Mouse (Mus musculus): ENCODE measurements around the gene Lgals9.

Gene Lgals9

DNA sequence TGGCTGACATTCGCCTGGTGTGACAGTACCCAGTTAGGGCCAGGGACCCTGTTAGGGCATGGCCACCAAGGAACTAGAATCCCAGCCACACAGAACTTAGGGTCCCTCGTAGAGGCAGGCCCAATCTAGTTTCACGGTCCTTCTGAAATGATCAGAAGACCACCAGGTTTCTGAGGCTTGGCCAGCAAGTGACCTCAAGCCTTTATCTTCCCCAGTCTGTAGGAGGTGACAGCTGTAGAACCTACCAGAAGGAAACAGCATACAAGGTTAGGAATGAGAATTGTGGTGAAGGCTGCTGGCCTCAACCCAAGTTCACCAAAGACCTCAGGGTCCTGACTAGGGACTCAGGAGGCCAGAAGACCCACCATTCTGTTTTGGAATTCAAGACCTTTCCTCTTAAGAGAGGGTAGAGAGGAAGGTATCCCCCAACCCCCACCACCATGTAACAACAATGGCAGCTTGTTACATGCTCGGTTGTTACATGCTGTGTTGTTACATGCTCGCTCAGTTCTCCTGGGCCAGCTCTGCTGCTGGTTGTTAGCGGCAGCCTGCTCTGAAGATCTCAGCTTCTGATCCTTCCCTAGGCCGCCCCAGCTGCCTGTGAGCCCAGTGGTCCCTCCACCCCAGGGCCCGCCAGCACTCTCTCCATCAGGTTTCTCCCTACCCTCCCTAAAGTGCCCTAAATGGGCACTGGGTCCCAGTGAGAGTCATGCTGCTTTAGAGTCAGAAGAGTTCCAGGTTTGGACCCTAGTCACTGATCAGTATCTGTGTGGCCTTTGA, 7.8 kb downstream of the Lgals9 start:
- no peak for DNase-seq (ENCODE audit: low spot score in 2 of 2)

DNA sequence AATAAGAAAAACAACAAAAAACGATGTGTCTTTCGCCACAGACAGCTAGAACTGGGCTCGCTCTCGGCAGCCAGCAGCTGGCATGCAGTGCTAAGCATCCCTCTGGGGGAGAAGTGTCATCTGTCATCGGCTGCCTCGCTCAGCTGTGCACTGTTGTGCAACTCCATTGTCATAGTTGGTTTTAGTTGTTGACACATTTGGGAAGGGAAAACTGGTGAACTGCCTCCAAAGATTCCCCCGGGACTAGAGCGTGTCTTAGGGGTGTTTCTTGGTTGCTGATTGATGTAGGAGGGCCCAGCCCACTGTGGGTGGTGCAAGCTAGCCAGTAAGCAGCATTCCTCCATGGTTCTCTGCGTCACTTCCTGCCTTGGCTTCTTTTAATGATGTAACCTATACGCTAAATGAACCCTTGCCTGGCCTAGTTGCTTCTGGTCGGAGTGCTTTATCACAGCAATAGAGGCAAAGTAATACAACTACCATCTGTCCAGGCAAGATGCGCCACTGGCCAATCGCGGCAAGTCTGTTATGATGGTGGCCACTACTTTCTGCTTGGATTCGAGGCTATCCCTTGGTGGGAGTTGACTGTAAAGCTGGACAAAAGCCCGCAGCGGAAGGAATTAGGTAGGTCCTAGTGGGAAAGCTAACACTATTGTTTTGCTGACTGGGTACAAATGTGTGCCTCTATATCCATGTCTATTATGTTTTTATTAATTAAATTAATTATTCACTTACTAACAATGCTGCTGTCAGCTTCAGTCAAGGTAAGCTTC, 11.2 kb downstream of the Lgals9 start:
- no peak for DNase-seq (ENCODE audit: low spot score in 2 of 2)

DNA sequence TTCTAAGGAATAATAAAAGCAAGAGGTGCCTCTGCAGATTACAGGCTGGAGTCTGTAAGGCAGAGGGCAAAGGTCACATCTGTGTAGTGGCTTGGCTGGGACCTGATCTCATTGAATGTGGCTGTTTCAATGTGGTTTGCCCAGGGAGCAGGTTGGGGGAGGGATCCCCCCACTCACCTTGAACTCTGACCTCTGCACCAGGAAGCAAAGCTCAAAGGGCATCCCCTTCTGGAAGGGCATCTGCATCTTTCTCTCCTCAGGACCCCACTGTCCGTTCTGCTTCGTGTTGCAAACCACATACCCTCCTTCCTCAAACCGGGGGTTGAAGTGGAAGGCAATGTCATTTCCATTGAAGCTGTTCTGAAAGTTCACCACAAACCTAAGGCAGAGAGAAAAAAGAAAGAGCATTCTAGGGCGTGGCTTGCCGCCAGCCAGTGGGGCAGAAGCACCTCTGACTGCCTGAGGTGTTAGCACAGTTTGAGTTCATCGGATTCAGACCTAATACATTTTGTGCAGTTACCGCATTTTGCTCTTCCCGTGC, 11.9 kb downstream of the Lgals9 start:
- DNase-seq (ENCODE audit: low spot score in 2 of 2): no peak

DNA sequence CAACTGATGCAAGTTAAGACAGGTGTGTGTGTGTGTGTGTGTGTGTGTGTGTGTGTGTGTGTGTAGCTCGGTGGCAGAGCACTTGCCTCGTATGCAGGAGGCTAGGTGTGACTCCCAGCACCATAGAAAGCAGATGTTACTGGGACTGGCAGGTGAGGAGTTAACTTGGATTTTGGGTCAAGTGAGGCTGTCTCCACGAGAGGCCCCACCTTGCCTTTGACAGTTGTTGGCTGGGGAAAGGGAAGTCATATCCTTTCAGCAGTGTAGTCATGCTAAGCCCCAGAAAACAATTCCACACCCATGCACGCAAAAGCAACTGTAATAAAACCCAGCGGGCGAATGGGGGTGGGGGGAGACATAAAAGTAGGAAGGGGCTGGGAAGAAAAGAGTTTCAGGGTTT, 12.4 kb downstream of the Lgals9 start:
- DNase-seq (ENCODE audit: low spot score in 2 of 2): no peak

DNA sequence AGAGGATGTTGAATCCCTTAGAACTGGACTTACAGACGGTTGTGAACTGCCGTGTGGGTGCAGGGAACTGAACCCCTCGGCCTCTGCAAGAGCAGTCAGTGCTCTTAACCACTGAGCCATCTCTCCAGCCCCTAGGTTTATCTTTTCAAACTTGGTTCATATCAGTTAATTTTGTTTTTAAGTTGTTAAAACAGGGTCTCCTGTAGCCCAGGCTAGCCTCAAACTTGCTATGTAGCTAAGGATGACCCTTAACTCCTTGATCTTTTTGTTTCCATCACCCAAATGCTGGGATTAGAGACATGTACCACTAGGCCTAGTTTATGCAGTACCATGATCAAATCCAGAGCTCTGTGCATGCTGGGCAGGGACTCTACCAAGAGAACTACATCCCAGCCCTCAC, 13.0 kb downstream of the Lgals9 start:
- no peak for DNase-seq (ENCODE audit: low spot score in 2 of 2)

DNA sequence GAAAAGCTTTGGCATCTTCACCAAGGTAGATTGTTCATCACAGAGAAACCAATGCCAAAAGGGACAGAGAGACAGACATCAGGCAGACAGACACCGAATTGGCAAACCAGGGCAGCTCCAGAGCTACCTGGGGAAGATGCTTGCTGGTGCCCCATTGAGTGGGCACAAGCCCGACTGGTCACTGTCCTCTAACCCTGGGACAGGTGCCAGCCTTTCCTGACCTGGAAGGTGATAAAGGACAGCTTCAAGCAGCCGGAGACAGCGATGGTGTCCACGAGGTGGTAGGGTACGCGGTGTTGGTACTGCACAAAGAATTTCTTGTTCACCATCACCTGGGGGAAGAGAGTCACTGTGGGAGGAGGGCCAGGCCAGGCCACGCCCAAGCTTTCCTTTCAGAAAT, 13.7 kb downstream of the Lgals9 start:
- DNase-seq (ENCODE audit: low spot score in 2 of 2): no peak

DNA sequence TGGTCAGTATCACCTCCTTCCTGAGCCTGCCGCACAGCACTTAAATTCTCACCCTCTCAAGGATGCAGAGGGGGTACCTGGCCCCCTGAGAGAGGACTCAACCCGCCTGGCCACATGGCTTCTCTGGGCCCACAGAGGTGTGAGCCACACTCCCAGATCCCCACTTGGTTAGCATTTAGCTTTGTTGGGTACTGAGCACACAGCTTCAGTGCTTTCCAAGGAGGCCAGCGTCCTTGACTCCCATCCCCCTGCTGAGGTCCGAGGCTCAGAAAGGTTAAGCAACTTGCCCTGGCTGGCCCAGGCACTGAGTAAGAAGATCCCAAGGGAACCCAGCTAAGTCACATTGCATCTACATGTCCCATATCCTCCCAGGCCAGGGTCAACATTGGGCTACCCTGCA, 16.6 kb downstream of the Lgals9 start:
- DNase-seq (ENCODE audit: low spot score in 2 of 2): no peak

DNA sequence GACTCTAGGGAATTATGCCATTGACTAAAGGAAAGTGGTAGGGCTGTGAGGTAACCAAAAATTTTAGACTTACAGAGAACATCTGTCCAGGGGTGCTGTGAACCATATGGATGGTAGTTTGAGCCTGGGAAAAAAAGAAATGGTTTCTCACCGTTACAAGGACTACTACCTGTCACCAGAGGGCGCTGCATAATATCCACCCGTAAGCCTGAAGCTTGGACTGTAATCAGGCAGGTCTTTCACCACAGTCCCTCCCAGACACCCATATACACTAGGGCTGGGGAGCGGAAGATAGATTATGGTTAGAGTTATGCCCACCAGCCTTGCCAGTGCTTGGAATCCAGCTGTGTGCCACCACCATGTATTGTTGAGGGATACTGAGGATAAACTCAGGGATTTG, 17.4 kb downstream of the Lgals9 start:
- DNase-seq (ENCODE audit: low spot score in 2 of 2): peak in 1 of 2 experiments; percentile 25

DNA sequence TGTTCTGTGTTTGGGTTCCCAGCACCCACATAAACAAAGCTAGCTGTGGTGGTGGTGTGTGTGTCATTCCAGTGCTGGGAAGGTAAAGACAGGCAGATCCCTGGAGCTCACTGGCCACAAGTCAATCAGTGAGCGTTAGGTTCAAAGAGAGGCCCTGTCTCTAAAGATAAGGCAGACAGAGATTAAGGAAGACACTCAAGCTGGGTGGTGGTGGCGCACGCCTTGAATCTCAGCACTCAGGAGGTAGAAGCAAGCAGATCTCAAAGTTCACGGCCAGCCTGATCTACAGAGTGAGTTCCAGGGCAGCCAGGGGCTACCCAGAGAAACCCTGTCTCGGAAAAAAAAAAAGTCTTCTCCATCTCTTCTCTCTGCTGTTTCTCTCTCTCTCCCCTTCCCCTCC, 23.5 kb downstream of the Lgals9 start:
- no peak for DNase-seq (ENCODE audit: low spot score in 2 of 2)

DNA sequence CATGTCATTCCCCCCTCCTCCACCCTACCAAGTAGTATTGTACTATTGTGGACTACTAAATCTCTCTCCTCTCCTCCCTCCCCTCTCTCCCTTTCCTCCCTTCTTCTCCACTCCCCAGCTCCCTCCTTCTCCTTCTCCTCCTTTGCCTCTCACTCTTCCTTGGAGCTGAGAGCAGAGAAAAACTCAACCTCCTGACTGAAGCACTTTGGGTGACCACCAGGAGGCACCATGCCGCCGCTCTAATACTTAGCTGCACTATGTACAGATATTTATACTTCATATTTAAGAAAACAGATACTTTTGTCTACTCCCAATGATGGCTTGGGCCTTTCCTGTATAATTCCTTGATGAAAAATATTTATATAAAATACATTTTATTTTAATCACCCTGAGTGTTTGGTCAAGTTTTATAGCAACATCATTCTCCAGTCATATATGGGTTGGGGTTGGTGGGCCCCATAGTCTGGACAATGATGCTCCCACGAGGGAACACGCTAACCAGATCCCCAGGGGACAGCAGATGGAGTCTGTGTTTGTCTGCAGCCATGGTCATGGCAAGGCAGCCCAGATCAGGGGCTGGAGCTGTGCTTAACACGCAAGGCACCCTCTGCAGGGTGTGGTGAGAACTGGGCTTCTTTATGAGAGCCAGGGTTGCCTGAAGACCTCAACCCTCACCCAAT, 24.8 kb downstream of the Lgals9 start:
- DNase-seq (ENCODE audit: low spot score in 2 of 2): peak in 1 of 2 experiments; percentile 24

DNA sequence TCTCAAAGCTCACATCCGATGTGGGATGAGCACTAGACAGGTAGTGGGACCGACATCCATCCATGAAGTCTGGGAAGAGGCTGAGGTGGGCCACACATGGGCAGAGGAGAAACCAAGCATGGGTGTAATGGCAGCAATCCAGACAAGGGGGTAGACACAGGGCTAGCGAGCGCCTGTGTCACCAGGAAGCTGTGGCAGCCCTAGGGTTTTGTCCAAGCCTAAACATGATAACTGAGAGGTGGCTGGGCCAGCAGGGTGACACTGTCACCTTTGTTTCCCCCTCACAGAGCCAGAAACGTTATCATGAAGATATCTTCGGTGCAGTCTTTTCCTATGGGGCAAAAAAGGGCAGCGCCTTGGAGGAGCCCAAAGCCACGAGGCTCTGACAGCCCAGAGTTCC, 25.4 kb downstream of the Lgals9 start:
- DNase-seq (ENCODE audit: low spot score in 2 of 2): no peak

DNA sequence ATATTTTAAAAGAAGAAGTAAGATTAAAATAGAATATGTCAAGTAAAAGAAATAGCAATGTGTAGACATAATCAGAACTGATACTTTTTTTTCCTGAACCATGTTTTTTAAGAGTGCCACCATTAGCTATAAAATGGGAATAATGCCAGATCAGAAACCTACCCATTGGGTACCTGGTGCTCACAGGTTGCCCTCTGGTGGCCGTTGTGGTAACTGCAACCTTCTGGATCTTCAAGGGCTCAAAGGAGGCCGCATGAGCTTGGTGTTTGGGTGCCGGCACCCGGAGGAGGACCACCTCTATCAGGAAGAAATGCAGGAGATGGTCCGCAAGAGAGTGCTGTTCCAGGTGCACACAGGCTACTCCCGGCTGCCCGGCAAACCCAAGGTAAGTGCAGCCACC, 28.5 kb downstream of the Lgals9 start:
- DNase-seq (ENCODE audit: low spot score in 2 of 2): peak; percentile 41 to 79

DNA sequence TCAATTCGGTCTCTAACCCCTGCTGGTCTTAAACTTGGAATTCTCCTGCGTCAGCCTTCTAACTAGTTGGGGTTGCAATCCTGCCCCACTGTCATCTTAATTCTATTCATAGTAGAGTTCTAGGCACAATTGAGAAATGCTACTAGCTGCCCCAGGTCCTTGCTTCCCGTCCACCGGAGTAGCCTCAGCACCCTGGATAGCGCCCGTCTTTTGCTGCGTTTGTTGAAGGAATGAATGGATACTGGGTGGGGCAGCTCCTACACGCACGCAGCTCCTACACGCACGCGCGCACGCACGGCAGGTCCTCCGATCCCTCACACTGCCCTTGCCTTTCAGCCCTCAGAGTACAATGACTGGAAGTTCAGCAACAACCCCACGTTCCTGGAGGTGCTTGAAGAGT, 32.3 kb downstream of the Lgals9 start:
- no peak for DNase-seq (ENCODE audit: low spot score in 2 of 2)

DNA sequence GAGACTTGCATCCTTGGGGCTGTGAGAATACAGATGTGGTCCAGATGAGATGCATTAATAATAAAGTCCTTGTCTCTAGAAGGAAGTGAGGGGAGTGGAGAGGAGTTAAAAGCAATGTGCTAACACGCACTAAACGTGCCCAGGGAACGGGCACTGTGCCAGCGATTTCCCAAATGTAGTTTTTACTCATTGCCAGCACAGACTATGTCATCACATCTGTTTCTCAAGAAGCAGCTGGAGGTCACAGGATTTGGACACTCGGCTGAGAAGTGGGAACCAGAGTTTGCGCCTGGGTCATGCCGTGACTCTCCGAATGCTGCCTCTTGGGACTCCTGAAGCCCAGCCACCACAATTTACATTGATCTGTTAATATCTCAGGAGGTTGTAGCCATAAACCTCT, 34.4 kb downstream of the Lgals9 start:
- no peak for DNase-seq (ENCODE audit: low spot score in 2 of 2)

DNA sequence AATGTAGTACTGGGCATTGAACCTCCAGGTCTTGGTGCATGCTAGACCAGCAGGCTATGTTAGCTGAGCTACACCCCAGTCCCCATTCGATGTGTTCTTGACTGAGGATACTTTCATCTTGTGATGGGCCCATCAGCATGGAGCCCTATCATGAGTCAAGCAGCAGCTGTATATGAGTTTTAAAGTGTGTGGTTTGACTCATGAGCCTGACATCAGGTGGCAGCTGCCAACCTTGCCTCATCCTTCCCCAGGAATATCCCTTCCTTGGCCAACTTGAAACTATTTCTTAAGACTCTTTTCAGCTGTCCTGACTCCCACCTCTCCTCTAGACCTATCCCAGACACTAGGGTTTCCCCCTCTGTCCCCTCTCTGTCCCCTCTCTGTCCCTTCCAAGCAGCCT, 41.7 kb downstream of the Lgals9 start:
- no peak for DNase-seq (ENCODE audit: low spot score in 2 of 2)

DNA sequence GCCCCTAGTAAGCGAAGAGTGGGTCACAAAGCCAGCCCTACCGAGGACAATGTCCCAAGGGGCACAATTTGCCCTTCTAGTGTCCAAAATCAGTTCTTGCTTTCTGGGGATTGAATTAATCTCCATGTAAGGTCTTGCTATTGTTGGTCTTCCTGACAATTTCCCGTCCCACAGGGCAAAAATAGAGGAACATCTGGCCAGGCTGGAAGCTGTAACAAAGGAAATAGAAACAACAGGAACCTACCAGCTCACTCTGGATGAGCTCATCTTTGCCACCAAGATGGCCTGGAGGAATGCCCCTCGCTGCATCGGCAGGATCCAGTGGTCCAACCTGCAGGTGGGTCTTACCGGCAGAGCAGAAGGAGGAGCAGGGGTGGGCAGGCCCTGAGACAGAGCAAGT, 49.6 kb downstream of the Lgals9 start:
- no peak for DNase-seq (ENCODE audit: low spot score in 2 of 2)

DNA sequence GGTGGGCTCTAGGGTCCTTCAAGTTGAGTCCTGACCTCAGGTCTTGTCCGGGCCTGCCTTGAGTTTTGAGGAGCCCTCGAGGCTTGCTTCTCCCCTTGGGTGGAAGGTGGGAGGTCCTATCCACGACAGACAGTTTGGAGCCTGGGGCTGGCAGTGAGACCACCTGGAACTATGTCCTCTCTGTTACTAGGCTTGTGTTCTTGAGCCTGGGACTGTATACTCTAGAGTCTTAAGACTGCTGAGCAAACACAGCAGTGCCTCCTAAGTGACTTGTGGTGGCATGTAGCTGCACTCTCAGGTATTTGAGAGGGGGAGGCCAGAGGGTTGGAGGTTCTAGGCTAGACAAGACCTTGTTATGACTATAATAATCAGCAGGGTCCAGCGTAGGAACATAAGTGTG, 50.0 kb downstream of the Lgals9 start:
- no peak for DNase-seq (ENCODE audit: low spot score in 2 of 2)

DNA sequence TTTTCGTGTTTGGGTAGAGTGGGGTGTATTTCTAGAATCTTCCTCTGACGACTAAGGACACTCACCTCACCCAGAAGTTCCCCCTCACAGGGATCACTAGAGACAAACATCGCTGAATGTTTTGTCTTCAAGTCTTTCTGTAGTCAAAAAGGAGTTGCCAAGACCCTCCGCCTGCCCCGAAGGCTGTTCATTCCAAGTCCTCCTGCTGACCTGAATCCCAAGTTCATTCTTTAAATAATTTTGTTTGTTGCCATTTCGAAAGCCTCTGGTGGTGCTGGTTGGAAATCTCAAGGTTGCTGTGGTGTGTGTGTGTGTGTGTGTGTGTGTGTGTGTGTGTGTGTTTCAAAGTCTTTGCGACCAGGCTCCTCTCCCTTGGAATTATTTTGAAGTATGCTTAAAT, 50.4 kb downstream of the Lgals9 start:
- no peak for DNase-seq (ENCODE audit: low spot score in 2 of 2)

DNA sequence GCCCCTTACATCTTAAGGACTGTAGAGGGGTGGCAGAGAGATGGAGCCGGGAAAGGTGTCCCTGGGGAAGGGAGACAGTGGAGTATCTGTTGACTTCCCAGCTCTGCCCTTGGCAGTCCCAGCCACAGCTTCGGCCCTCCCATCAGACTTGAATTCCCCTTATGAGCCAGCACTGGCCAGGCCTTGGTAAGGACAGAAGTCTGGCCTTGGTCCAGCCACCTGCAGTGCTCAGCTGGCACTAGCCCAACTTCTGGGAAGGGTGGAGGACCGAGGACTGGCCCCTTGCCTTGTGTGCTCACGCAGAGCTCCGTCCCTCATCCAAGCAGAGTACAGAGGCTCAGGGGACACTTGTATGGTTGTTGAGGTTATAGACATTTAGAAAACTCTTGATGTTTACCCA, 55.4 kb downstream of the Lgals9 start:
- DNase-seq (ENCODE audit: low spot score in 2 of 2): peak in 1 of 2 experiments; percentile 59

DNA sequence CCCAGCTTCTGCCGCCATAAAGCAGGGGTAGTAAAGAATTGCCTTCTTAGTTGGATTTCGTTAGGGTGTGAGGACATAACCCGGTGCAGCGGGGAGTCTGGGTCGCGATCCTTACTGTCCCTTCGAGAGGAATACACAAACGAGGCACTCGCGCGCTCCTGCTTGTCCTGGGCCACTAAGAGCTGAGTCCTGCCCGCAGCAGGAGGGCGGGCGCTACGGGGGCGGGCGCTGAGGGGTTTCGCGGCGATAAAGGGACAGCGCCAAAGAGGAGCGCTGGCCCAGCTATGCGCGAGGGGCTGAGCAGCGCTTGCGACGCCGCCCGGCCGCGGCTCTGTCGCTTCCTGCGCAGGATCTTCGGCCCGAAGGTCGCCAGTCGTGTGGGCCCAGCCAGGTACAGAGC, 59.8 kb downstream of the Lgals9 start:
- no peak for DNase-seq (ENCODE audit: low spot score in 2 of 2)

DNA sequence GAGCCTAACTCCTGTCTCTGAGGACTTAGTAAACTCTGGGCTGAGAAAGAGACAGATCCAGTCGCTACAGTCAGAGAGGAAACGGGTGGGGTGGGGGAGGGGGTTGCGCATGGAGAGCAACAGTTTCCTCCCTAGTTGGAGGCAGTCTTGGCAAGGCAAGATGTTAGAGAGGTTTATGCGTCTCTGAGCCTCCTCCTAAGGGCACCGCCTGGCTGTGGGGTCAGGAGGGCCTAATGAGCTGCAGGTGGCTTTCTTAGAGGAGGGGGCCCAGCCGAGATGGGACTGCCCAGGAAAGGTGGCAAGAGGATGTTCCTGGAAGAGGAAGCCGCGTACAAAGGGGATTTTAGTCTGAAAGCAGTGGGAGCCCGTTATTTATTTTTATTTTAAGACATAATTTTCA, 60.6 kb downstream of the Lgals9 start:
- DNase-seq (ENCODE audit: low spot score in 2 of 2): no peak

DNA sequence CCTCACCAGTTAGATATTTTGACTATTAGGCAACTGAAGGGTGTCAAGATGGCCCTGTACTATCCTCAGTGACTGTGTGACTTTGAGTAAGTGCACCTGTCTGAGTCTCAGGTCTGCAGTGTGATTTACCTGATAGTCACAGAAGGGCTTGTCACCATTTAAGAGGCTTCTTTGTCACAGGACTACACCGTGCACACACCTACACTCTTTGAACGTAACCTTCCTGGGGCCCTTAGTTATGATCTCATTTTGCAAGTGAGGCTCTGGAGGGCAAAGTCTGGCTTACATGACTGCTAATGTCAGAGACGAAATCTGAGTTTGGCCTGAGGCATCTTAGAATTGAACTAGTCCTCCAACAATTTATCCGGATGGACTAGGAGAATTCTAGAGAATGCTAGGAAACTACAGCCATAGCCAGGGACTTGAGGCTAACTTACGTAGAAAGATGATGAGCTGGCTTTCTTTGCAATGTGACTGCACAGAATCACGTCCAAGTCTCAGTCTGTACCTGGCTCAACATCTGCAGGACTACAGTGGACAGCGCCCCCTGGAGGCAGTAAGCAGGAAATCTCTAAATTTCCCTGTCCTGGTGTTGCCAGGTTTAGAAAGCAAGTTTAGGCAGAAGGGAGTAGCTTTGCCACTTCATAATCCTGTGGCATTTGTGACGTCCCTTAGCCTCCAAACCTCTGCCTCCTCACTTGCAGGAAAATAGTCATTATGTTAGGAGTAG, 61.9 kb downstream of the Lgals9 start:
- DNase-seq (ENCODE audit: low spot score in 2 of 2): peak in 1 of 2 experiments; percentile 15

Measured in frontal cortex, postnatal 10 days (tissue).